Mouse (Mus musculus): Measurements from ENCODE around the gene Fam219b. TPM values are rescaled to one million over a fixed set of nuclear protein-coding genes. Genes with fewer than 3 reads are reported as not detected.

Fam219b gene
- total and polyA plus RNA-seq, 2 experiments: 5.4 to 6.7 TPM

DNA sequence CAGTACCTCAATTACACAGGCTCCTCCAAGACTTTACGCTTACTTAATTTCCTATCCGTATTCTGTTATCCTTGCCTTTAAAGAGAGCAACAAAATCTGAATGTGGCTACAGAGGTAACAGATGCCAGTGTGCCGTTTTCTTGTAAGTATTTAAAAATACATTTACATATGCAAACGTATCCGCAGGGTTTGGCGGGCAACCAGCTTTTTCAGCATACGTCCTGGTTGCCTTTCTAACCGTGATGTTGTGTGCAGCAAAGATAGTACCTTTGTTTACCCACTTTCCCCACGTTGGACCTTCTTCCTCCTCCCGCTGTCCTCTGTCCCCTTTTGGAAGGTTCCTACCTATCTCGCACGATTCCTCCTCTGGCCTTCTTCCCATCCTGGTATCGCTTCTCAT lies 35.9 kb upstream of the Fam219b start:
- no peak for DNase-seq (ENCODE audit: extremely low read depth, low read depth, low spot score)
- 0 out of 2 replicates have a peak, but pooled peaks cover 6% of the 10 kb centered on the region for H3K4me1 ChIP-seq (ENCODE audit: control insufficient read depth, insufficient read depth, low read length)
- TF ChIP-seq CTCF (IDR thresholded peaks at IDR 0.05; ENCODE audit: low read depth, low read length) (no peak), POLR2A (IDR thresholded peaks at IDR 0.05; ENCODE audit: extremely low read depth, insufficient read depth, low read length) (no peak)
- H3K9ac ChIP-seq (ENCODE audit: low read depth, low read length): no peak overlapping the region
- no peak overlapping the region for H3K27ac ChIP-seq (replicated peaks; ENCODE audit: insufficient read depth, low read depth, low read length)
- no peak overlapping the region for H3K4me3 ChIP-seq (ENCODE audit: insufficient read depth, low read depth, low read length)
- 26% methylated on average over 13 of the region's 13 CpGs for WGBS
- no peaks in the 10 kb centered on the region for H3K36me3 ChIP-seq (ENCODE audit: control insufficient read depth, insufficient read depth, low read length)
- H3K79me2 ChIP-seq (ENCODE audit: control insufficient read depth, insufficient read depth, low read length): no peaks in the 10 kb centered on the region
- peaks cover 6% of the 10 kb centered on the region for H3K27me3 ChIP-seq (ENCODE audit: control insufficient read depth, insufficient read depth, low read length)

GRCm38 (mm10) chr9:57501861-57502260 lies 35.5 kb upstream of the Fam219b start:
- WGBS: 23% methylated on average over 20 of the region's 20 CpGs
- H3K4me1 ChIP-seq (ENCODE audit: control insufficient read depth, insufficient read depth, low read length): 0 out of 2 replicates have a peak, but pooled peaks cover 6% of the 10 kb centered on the region
- TF ChIP-seq CTCF (IDR thresholded peaks at IDR 0.05; ENCODE audit: low read depth, low read length) (no peak), POLR2A (IDR thresholded peaks at IDR 0.05; ENCODE audit: extremely low read depth, insufficient read depth, low read length) (no peak)
- H3K27me3 ChIP-seq (ENCODE audit: control insufficient read depth, insufficient read depth, low read length): peaks cover 6% of the 10 kb centered on the region
- H3K27ac ChIP-seq (replicated peaks; ENCODE audit: insufficient read depth, low read depth, low read length): no peak overlapping the region
- no peak overlapping the region for H3K9ac ChIP-seq (ENCODE audit: low read depth, low read length)
- DNase-seq (ENCODE audit: extremely low read depth, low read depth, low spot score): no peak
- no peak overlapping the region for H3K4me3 ChIP-seq (ENCODE audit: insufficient read depth, low read depth, low read length)
- no peaks in the 10 kb centered on the region for H3K36me3 ChIP-seq (ENCODE audit: control insufficient read depth, insufficient read depth, low read length)
- H3K79me2 ChIP-seq (ENCODE audit: control insufficient read depth, insufficient read depth, low read length): no peaks in the 10 kb centered on the region

DNA sequence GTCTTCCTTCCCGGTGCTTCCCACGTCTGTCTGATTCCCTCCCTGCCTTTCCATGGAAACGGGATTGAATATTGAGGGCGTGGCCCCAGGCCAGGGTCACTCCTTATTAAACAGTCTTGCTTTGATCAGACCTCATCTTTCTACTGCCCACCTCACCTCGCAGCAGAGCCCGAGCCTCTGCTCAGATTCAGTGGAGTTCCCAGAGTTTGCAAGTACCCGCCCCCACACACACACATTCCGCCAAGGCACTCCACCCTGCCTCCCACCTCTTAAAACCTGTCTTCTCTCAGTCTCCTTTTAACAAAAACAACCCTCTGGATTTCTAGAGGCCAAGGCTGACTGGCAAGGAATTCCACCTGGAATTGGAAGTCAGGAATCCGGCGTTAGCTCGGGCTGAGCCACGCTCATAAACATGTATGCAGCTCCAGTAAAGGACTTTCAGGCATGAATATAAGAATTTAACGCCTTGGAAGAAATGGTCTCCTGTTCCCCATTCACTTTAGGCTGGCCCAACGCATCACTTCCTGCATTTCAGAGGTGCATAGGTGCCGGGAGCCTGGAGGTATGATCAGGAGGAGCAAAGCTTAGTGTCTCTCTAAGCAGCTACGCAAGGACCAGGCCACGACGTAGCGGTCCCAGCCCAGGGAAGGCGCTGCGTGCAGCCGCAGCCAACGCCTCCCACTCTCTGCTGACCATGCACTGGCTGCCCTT lies 34.3 kb upstream of the Fam219b start:
- Histone ChIP-seq H3K9ac (ENCODE audit: low read depth, low read length) (no peak overlapping the region), H3K27ac (replicated peaks; ENCODE audit: insufficient read depth, low read depth, low read length) (no peak overlapping the region), H3K36me3 (ENCODE audit: control insufficient read depth, insufficient read depth, low read length) (no peaks in the 10 kb centered on the region), H3K27me3 (ENCODE audit: control insufficient read depth, insufficient read depth, low read length) (peaks cover 6% of the 10 kb centered on the region), H3K4me1 (ENCODE audit: control insufficient read depth, insufficient read depth, low read length) (no peaks in the 10 kb centered on the region), H3K4me3 (ENCODE audit: insufficient read depth, low read depth, low read length) (no peak overlapping the region), H3K79me2 (ENCODE audit: control insufficient read depth, insufficient read depth, low read length) (no peaks in the 10 kb centered on the region)
- WGBS: 15% methylated on average over 23 of the region's 23 CpGs
- DNase-seq (ENCODE audit: extremely low read depth, low read depth, low spot score): no peak
- no peak for TF ChIP-seq CTCF (IDR thresholded peaks at IDR 0.05; ENCODE audit: low read depth, low read length)
- TF ChIP-seq POLR2A (IDR thresholded peaks at IDR 0.05; ENCODE audit: extremely low read depth, insufficient read depth, low read length): no peak

- under 1% methylated on average over 46 of the region's 46 CpGs for WGBS
- DNase-seq (ENCODE audit: extremely low read depth, low read depth, low spot score): no peak
Observed at GRCm38 (mm10) chr9:57503622-57504380, 33.5 kb upstream of the Fam219b start, which contains the start of gene Rpp25. Gene Rpp25 (plus strand): TSS chr9:57504026.

DNA sequence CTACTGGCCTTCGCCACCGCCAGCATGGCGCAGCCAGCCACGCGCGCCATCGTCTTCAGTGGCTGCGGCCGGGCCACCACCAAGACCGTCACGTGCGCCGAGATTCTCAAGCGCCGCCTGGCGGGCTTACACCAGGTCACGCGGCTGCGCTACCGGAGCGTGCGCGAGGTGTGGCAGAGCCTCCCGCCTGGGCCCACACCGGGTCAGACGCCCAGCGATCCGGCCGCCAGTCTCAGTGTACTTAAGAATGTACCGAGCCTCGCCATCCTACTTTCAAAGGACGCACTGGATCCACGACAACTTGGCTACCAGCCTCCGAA lies 33.0 kb upstream of the Fam219b start:
- DNase-seq (ENCODE audit: extremely low read depth, low read depth, low spot score): no peak
- no peaks in the 10 kb centered on the region for H3K4me1 ChIP-seq (ENCODE audit: control insufficient read depth, insufficient read depth, low read length)
- no peak overlapping the region for H3K9ac ChIP-seq (ENCODE audit: low read depth, low read length)
- no peaks in the 10 kb centered on the region for H3K79me2 ChIP-seq (ENCODE audit: control insufficient read depth, insufficient read depth, low read length)
- 2% methylated on average over 34 of the region's 34 CpGs for WGBS
- H3K36me3 ChIP-seq (ENCODE audit: control insufficient read depth, insufficient read depth, low read length): no peaks in the 10 kb centered on the region
- peaks cover 6% of the 10 kb centered on the region for H3K27me3 ChIP-seq (ENCODE audit: control insufficient read depth, insufficient read depth, low read length)
- H3K4me3 ChIP-seq (ENCODE audit: insufficient read depth, low read depth, low read length): peak overlapping the region; percentile 39; the same call in 1 of the 2 replicates
- H3K27ac ChIP-seq (replicated peaks; ENCODE audit: insufficient read depth, low read depth, low read length): no peak overlapping the region
- peak; percentile 29 for TF ChIP-seq CTCF (IDR thresholded peaks at IDR 0.05; ENCODE audit: low read depth, low read length)
- no peak for TF ChIP-seq POLR2A (IDR thresholded peaks at IDR 0.05; ENCODE audit: extremely low read depth, insufficient read depth, low read length)

More at GRCm38 (mm10) chr9:57503622-57504380, 33.5 kb upstream of the Fam219b start, which contains the start of gene Rpp25:
- H3K4me3 ChIP-seq (ENCODE audit: insufficient read depth, low read depth, low read length): peak within 1 kb of the TSS; percentile 39; the same call in 1 of the 2 replicates
- peaks cover 6% of the 10 kb centered on the region for H3K27me3 ChIP-seq (ENCODE audit: control insufficient read depth, insufficient read depth, low read length)
- no peaks in the 10 kb centered on the region for H3K36me3 ChIP-seq (ENCODE audit: control insufficient read depth, insufficient read depth, low read length)
- H3K4me1 ChIP-seq (ENCODE audit: control insufficient read depth, insufficient read depth, low read length): no peaks in the 10 kb centered on the region
- H3K27ac ChIP-seq (replicated peaks; ENCODE audit: insufficient read depth, low read depth, low read length): no peak within 1 kb of the TSS
- no peak within 1 kb of the TSS for H3K9ac ChIP-seq (ENCODE audit: low read depth, low read length)
- H3K79me2 ChIP-seq (ENCODE audit: control insufficient read depth, insufficient read depth, low read length): no peaks in the 10 kb centered on the region
- TF ChIP-seq POLR2A (IDR thresholded peaks at IDR 0.05; ENCODE audit: extremely low read depth, insufficient read depth, low read length) (no peak), CTCF (IDR thresholded peaks at IDR 0.05; ENCODE audit: low read depth, low read length) (no peak)
